Mouse (Mus musculus) kidney, embryonic 14.5 days (tissue): Measurements from ENCODE around the gene Cxadr. TPM values are rescaled to one million over a fixed set of nuclear protein-coding genes. Genes with fewer than 3 reads are reported as not detected.
A peak's percentile ranks its signal among the peaks of the same experiment; 100 is the strongest.

Experiments used
- ATAC-seq: fragments of 200-750 bp; cut with Nextera tagmentation; 2 replicates; pipeline ENCODE4 v1.8.0; 2017; ENCODE audit warnings: moderate number of reproducible peaks, mild to moderate bottlenecking, moderate TSS enrichment, moderate library complexity; ENCODE audit not compliant: low FRiP score, low TSS enrichment
- H3K27ac ChIP-seq: fragments of 300-500 bp; sonication (generic); 2 replicates; pipeline ENCODE4 v1.5.1; 2014; ENCODE audit warnings: low read depth, mild to moderate bottlenecking, low read length, moderate library complexity, mixed read lengths
- H3K27me3 ChIP-seq: fragments of 300-500 bp; sonication (generic); 2 replicates; pipeline ENCODE4 v1.6.1; 2014; ENCODE audit warnings: mild to moderate bottlenecking, low read length; ENCODE audit not compliant: control insufficient read depth, insufficient read depth
- H3K36me3 ChIP-seq: fragments of 300-500 bp; sonication (generic); 2 replicates; pipeline ENCODE4 v1.6.1; 2014; ENCODE audit warnings: low read length, mixed read lengths; ENCODE audit not compliant: control insufficient read depth, insufficient read depth
- H3K4me1 ChIP-seq: fragments of 300-500 bp; sonication (generic); 2 replicates; pipeline ENCODE4 v1.6.1; 2014; ENCODE audit warnings: low read length, mixed read lengths; ENCODE audit not compliant: control insufficient read depth, insufficient read depth
- H3K4me2 ChIP-seq: fragments of 300-500 bp; sonication (generic); replicated peaks from 2 replicates; pipeline ENCODE4 v1.6.1; 2014; ENCODE audit warnings: low read depth, mild to moderate bottlenecking, low read length
- H3K4me3 ChIP-seq: fragments of 300-500 bp; sonication (generic); 2 replicates; pipeline ENCODE4 v1.5.1; 2014; ENCODE audit warnings: mild to moderate bottlenecking, low read length
- H3K9ac ChIP-seq: fragments of 300-500 bp; sonication (generic); 2 replicates; pipeline ENCODE4 v1.6.1; 2014; ENCODE audit warnings: low read depth, mild to moderate bottlenecking, low read length, moderate library complexity
- H3K9me3 ChIP-seq: fragments of 300-500 bp; sonication (generic); 2 replicates; pipeline ENCODE4 v1.6.1; 2016; ENCODE audit warnings: low read length; ENCODE audit not compliant: control insufficient read depth
- WGBS: fragments of 180-500 bp; shearing (Covaris S2); extraction: QIAGEN DNeasy Blood & Tissue Kit; methylation state at CpG from one replicate; pipeline ENCODE4 v1.1.7; 2014; 5-methylcytosine and 5-hydroxymethylcytosine counted together
- polyA plus RNA-seq: library from polyadenylated mRNA; unstranded; fragments of >200 nt; fragmentation: Nextera tagmentation; extraction: Ambion mirVana; gene quantifications from 2 replicates; pipeline ENCODE4 v1.2.1, GENCODE M21; 2014

Cxadr gene
- polyA plus RNA-seq, 1 experiment from 2014 or later: 25.7 TPM

GRCm38 (mm10) chr16:78301831-78302677, 765 bp downstream of the Cxadr start:
- Histone ChIP-seq H3K4me3 (peak overlapping the region; percentile 87), H3K9ac (peak overlapping the region; percentile 83), H3K9me3 (no peaks in the 10 kb centered on the region), H3K4me1 (peaks cover 4% of the 10 kb centered on the region; the same call in 1 of the 2 replicates), H3K27me3 (peaks cover 2% of the 10 kb centered on the region; the same call in 1 of the 2 replicates), H3K36me3 (no peaks in the 10 kb centered on the region), H3K27ac (peak overlapping the region; percentile 72), H3K4me2 (peak overlapping the region; percentile 88)
- under 1% methylated on average over 65 of the region's 65 CpGs for WGBS
- peak; percentile 53 for ATAC-seq

- Histone ChIP-seq H3K27ac (no peak overlapping the region), H3K4me3 (peak overlapping the region; percentile 87), H3K27me3 (peaks cover 2% of the 10 kb centered on the region; the same call in 1 of the 2 replicates), H3K4me2 (peak overlapping the region; percentile 88), H3K4me1 (peaks cover 4% of the 10 kb centered on the region; the same call in 1 of the 2 replicates), H3K36me3 (no peaks in the 10 kb centered on the region), H3K9ac (peak overlapping the region; percentile 83; the same call in 1 of the 2 replicates), H3K9me3 (no peaks in the 10 kb centered on the region)
- 6% methylated on average over 10 of the region's 10 CpGs for WGBS
- ATAC-seq: no peak
Observed at GRCm38 (mm10) chr16:78302678-78303050, 1.4 kb downstream of the Cxadr start.

GRCm38 (mm10) chr16:78305606-78306100, 4.4 kb downstream of the Cxadr start:
- no peak overlapping the region for H3K4me2 ChIP-seq
- H3K4me1 ChIP-seq: peaks cover 4% of the 10 kb centered on the region; the same call in 1 of the 2 replicates
- no peaks in the 10 kb centered on the region for H3K9me3 ChIP-seq
- no peak overlapping the region for H3K27ac ChIP-seq
- ATAC-seq: no peak
- 51% methylated on average over 12 of the region's 12 CpGs for WGBS
- H3K36me3 ChIP-seq: no peaks in the 10 kb centered on the region
- peaks cover 2% of the 10 kb centered on the region; the same call in 1 of the 2 replicates for H3K27me3 ChIP-seq
- no peak overlapping the region for H3K9ac ChIP-seq
- no peak overlapping the region for H3K4me3 ChIP-seq

GRCm38 (mm10) chr16:78306606-78307005, 5.3 kb downstream of the Cxadr start:
- Histone ChIP-seq H3K9ac (no peak overlapping the region), H3K36me3 (no peaks in the 10 kb centered on the region), H3K4me1 (peaks cover 4% of the 10 kb centered on the region; the same call in 1 of the 2 replicates), H3K4me2 (no peak overlapping the region), H3K27ac (no peak overlapping the region), H3K27me3 (no peaks in the 10 kb centered on the region), H3K9me3 (no peaks in the 10 kb centered on the region), H3K4me3 (no peak overlapping the region)
- 84% methylated on average over 8 of the region's 8 CpGs for WGBS
- ATAC-seq: no peak

- no peak overlapping the region for H3K4me3 ChIP-seq
- H3K4me1 ChIP-seq: peaks cover 4% of the 10 kb centered on the region; the same call in 1 of the 2 replicates
- 92% methylated on average over 16 of the region's 16 CpGs for WGBS
- no peak overlapping the region for H3K27ac ChIP-seq
- H3K9ac ChIP-seq: no peak overlapping the region
- no peak for ATAC-seq
- H3K9me3 ChIP-seq: no peaks in the 10 kb centered on the region
- no peak overlapping the region for H3K4me2 ChIP-seq
- H3K36me3 ChIP-seq: no peaks in the 10 kb centered on the region
- no peaks in the 10 kb centered on the region for H3K27me3 ChIP-seq
Observed at GRCm38 (mm10) chr16:78307476-78308192, 6.3 kb downstream of the Cxadr start.

GRCm38 (mm10) chr16:78309258-78309657, 8.0 kb downstream of the Cxadr start:
- H3K4me3 ChIP-seq: no peak overlapping the region
- H3K4me2 ChIP-seq: no peak overlapping the region
- H3K27ac ChIP-seq: no peak overlapping the region
- H3K9ac ChIP-seq: no peak overlapping the region
- no peaks in the 10 kb centered on the region for H3K27me3 ChIP-seq
- no peaks in the 10 kb centered on the region for H3K9me3 ChIP-seq
- ATAC-seq: no peak
- no peaks in the 10 kb centered on the region for H3K36me3 ChIP-seq
- no peaks in the 10 kb centered on the region for H3K4me1 ChIP-seq
- WGBS: 54% methylated on average over 6 of the region's 6 CpGs

- 53% methylated on average over 16 of the region's 16 CpGs for WGBS
- no peak overlapping the region for H3K4me2 ChIP-seq
- no peak overlapping the region for H3K9ac ChIP-seq
- H3K9me3 ChIP-seq: no peaks in the 10 kb centered on the region
- H3K27me3 ChIP-seq: no peaks in the 10 kb centered on the region
- ATAC-seq: no peak
- no peak overlapping the region for H3K27ac ChIP-seq
- H3K36me3 ChIP-seq: no peaks in the 10 kb centered on the region
- H3K4me1 ChIP-seq: no peaks in the 10 kb centered on the region
- no peak overlapping the region for H3K4me3 ChIP-seq
Observed at GRCm38 (mm10) chr16:78313135-78313887, 12.0 kb downstream of the Cxadr start.

- no peak for ATAC-seq
- Histone ChIP-seq H3K27ac (no peak overlapping the region), H3K36me3 (no peaks in the 10 kb centered on the region), H3K9me3 (no peaks in the 10 kb centered on the region), H3K4me1 (no peaks in the 10 kb centered on the region), H3K4me3 (no peak overlapping the region), H3K4me2 (no peak overlapping the region), H3K9ac (no peak overlapping the region), H3K27me3 (no peaks in the 10 kb centered on the region)
- 74% methylated on average over 6 of the region's 6 CpGs for WGBS
Observed at GRCm38 (mm10) chr16:78314026-78314425, 12.7 kb downstream of the Cxadr start.
